Mouse (Mus musculus) left cerebral cortex, adult 8-10 months (tissue): ENCODE measurements at regions not wholly inside any gene's neighbourhood (a gene's known extent, or its start where the extent isn't known, plus 50 kb on each side); places are given as distances from the start of the nearest gene placed in this dataset.
"Not testable (repeated sequence)": the region's sequence is repeated elsewhere in the genome, so short reads cannot be mapped to it uniquely, and the experiment has no call there.

Source experiments
- DNase-seq, 2 experiments: peaks; one replicate each; pipeline ENCODE4 v3.0.0; 2022; ENCODE audit warnings: low spot score in 2 of 2

DNA sequence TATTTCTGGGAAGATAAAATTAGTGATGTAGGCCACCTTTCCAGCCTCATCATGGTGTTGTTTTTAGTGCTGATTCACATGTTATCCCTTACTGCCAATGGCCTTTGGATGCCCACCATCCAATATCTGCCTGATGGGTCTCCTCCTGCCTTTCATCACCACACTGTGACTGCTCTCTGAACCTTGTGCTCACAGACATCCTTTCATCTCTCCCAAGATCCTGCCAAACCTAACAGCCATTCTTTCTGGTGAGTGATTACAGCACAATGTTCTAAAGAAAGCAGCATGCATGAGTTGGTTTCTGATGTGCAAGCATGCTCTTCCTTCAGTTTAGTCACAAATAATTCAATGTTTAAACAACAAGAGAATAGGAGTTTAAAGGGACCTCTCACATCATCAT lies 180.1 kb downstream of the Lyplal1 start:
- no peak for DNase-seq

- no peak for DNase-seq
Observed at GRCm38 (mm10) chr1:185939914-185940313, 177.2 kb downstream of the Lyplal1 start.

DNA sequence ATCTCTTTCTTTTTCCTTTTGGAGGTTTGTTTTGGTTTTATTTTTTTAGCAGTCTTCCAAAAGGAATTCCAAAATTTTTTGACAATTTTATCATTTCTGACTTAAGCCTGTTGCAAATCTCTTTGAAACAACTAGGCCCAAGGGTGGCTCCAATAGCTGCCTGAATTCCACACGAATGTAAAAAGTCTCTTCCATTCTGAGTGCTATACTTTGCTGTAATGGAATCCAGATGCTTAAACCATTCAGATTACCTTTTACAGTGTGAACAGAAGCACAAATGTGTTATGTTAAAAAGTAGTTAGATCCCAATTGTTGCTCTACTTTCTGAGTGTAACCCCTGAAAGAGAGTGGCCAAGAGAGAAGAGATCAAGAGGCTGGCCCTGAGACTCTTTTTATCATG lies 176.6 kb downstream of the Lyplal1 start:
- no peak for DNase-seq

GRCm38 (mm10) chr1:185951163-185951562 lies 165.9 kb downstream of the Lyplal1 start:
- DNase-seq: peak in 1 of 2 experiments; percentile 20

DNA sequence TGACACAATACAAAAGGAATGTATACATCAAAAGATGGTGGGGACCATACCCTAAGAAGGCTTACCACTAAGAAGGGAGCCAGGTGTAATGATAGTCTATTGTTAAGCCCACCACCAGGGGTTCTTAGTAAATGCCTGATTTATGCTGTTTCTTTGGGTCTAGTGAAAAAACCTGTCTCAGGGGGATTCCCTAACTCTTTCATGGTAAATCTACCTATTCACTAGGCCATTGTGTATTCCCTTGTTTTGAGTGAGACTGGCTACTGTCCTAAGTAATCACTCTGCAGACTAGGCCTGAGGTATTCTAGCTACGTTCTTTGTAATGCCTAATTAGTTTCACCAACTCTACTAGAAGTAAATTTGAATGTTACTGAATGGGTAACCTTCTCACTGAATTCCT lies 161.3 kb downstream of the Lyplal1 start:
- DNase-seq: not testable (repeated sequence)

DNA sequence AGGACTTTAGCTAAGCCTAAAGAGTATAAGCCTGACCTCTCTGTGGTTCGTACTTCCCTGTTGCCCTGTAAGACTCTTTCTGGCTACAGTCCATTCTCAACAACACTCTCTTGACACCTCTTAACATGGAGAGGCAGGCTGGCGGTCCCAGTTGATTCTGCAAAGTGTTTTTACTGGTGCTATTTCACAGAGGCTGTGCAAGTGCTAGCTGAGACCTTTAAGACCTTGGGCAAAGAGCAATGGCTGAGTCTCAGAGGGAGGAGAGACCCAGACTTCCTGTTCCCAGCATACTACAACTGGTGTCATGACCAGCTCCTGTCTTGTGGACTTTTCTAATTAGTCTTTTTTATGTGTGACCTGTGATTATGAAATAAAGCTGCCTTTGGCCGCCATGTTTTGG lies 159.6 kb downstream of the Lyplal1 start:
- DNase-seq: no peak

GRCm38 (mm10) chr1:185958276-185958675 lies 158.8 kb downstream of the Lyplal1 start:
- no peak for DNase-seq

GRCm38 (mm10) chr1:185962606-185963005 lies 154.5 kb downstream of the Lyplal1 start:
- no peak for DNase-seq

DNA sequence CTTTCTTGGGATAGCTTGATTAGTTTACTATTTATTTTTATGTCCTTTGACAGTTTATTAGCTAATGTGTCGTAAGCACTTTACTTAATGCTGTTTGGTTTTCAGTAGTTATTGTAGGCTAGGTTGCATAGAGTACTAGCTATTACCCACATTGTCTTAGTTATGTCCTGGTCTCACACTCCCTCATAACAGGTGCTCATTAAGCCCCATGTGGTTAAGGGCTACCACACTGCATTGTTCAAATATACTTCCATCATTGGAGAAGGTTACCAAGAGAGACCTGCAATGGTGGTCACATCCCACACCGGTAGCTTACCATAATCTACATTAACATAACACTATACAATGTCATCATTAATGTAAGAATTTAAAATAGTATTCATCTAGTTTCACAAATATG lies 153.3 kb downstream of the Lyplal1 start:
- DNase-seq: no peak

DNA sequence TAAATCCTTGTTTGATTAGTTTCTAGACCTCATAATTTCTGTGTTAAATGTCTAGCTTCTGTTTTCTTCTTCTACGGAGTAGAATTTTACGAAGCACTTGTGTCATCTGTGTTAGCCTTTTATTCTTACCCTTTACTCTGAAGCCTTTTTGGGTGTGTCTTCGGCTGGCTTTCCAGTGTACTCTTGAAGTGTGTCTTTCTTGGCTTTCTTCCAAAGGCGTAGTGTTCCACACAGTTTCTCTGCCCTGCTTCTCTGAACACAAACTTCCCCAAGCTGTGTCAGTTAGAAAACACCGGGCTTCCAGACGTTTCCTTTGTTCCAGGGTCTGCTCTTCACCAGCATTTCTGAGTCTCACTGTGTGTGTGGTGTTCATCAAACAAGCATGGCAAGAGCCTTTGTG lies 152.7 kb downstream of the Lyplal1 start:
- no peak for DNase-seq

DNA sequence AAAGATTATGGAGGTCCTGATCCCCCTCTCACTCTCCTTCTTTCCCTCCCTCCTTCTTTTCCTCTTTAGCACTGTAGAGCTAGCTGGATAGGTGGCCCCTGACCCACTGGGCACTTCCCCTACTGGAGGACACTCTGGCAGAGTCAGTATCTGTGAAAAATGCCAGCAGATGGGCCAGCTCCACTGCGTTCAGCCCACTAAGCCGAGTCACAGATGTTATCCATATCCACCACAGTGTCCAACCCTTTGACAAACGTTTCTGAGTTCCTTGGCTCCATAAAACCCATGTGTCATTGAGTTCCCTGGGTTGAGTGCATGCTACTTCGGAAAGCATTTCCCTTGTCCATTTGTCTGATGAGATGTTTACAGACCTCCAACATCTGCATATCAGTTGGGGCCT lies 149.9 kb downstream of the Lyplal1 start:
- no peak for DNase-seq

DNA sequence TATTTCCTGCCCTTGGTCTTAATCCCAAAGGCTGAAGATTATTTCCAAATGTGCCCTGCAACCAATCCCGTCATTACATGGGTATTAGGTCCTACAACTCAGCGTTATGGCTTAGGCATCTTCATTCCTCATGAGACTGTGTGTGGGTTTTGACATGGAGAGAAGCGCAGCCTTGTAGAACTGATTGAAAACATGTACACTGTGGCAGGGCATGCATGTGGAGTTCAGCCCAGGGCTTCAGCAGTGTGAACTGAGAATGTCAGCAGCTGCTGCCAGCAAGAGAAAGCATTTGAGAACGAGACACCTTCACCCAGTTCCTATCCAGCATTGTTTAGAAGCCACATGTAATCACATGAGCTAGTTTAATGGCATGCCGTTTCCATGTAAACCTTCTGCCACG lies 149.3 kb downstream of the Lyplal1 start:
- DNase-seq: no peak

- DNase-seq: no peak
Observed at GRCm38 (mm10) chr1:185968642-185969041, 148.5 kb downstream of the Lyplal1 start.

DNA sequence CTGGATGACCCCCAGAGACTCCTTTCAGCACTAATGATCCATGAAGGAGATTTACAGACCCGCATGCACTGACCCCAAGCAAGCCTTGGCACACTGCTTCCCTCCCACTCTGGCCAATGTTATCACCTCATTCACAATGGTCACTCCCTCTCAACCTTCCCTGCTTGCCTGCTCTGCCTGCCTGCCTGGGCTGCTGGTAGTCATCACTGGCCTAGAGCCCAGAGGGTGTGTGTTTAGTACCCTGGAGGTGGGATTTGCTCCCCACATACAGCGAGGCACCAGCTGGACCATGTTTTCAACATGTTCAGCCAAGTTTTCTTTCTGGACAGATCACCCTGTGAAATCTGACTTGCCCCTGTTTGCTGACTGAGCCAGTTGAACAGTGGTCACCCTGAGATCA lies 147.9 kb downstream of the Lyplal1 start:
- no peak for DNase-seq

GRCm38 (mm10) chr1:185977075-185977474 lies 140.0 kb downstream of the Lyplal1 start:
- no peak for DNase-seq

DNA sequence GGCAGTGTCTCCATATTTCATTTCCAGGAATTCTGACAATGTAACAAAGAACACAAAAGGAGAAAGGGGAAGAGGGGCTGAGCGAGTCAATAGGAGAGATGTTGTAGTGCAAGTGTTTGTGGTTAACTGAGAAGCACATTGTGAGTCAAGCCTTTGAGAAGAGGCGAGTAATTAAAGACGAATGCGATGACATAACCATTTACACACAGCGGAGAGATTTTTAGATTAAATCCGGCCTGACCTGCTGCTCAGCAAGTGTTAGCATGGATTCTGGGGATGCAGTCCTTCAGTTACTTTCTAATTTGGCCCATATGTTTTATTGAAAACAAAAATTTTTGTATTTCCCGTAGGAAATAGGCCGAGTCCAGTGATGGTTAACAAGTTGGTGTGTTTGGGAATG lies 127.7 kb downstream of the Lyplal1 start:
- no peak for DNase-seq

- not testable (repeated sequence) for DNase-seq
Observed at GRCm38 (mm10) chr1:186000066-186000465, 117.0 kb downstream of the Lyplal1 start.

DNA sequence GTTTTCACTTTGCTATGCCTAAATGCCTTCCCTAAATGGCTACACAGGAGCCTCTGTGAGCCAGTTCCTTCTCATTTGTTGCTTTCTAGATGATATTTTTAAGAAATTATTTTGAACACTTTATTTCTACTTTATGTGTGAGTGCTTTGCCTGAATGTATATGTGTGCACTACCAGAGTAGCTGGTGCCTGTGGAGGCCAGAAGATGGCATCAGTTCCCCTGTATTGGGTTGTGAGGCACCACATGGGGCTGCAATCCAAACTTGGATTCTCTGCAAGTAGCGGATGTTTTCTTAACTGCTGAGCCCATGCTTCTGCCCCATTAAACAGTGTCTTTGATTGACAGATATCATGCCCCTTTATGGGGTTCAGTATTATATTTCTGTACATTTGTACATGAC lies 103.7 kb downstream of the Lyplal1 start:
- DNase-seq: no peak

GRCm38 (mm10) chr1:186014166-186014565 lies 102.9 kb downstream of the Lyplal1 start:
- DNase-seq: no peak

DNA sequence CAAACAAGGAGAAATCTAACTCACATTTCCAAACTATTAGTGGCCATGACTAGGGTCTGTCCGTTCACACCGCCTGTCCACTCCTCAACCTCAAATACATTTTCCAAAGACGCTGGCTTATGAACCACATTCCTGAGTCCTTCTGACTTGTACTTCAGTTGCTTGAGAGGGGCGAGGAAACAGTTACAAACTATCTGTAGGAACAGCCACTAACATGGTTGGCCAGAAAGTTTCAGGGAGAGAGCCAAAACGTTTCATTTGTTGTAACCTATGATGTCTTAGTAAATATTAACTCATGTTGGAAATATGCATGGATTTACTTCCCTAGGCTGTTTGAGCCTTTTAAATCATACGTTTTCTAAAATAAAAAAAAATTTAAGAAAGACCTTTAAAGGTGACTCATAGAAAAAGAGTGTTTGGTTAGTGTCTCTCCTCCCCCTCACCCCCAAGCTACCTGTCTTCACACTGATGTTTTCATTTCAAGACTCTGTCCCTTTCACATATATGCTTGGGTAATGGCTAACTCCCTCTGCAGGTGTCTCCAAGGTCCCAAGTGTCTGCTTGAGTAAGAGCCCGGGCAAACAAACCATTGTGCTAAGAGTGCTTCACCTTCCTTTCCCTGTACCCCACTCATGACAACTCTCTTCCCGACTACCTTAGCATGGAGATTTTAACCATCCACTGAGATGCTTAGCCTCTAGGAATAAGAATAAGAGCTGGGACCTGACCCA lies 101.1 kb downstream of the Lyplal1 start:
- DNase-seq: no peak

GRCm38 (mm10) chr1:186017547-186017946 lies 99.6 kb downstream of the Lyplal1 start:
- no peak for DNase-seq

- DNase-seq: no peak
Observed at GRCm38 (mm10) chr1:186019511-186019910, 97.6 kb downstream of the Lyplal1 start.

GRCm38 (mm10) chr1:186031951-186032350 lies 85.2 kb downstream of the Lyplal1 start:
- DNase-seq: no peak

- no peak for DNase-seq
Observed at GRCm38 (mm10) chr1:186034443-186034842, 82.7 kb downstream of the Lyplal1 start.
